Mouse (Mus musculus): Measurements from ENCODE around the gene Wfdc18. TPM values are rescaled to one million over a fixed set of nuclear protein-coding genes. Genes with fewer than 3 reads are reported as not detected.

Gene Wfdc18
- not detected in 2 replicates for polyA plus RNA-seq (2015; fragmentation: Nextera tagmentation; extraction: Ambion mirVana)

GRCm38 (mm10) chr11:83708715-83709114 is at the start of gene Wfdc18:
Gene Wfdc18 (plus strand): TSS chr11:83709015.

DNA sequence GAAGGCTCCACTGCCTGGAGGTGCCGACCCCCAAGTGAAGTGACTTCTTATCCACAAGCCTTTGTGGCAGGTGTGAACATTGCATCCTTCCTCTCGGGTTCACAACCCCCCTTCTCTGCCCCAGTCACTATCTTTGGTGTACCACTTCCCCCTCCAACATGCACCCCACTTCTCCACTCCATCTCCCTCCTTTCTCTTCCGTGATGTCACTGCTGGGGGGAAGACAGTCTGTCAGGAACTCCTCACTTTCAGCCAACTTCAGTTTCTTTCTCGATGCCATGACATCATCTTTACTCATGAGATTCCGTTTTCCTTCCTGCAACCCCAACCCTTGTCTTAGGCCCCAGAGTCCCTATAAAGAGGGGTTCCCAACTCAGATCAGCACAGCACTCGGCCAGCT is 46.6 kb upstream of the Wfdc18 start, which contains the start of gene Ccl4:
TSS of gene Ccl4 (plus strand) at position 381 of the 400 bp plus-strand sequence.

GRCm38 (mm10) chr11:83703705-83704104 is 5.1 kb upstream of the Wfdc18 start, which contains the start of gene Wfdc17:
Gene Wfdc17 (plus strand): TSS chr11:83703991.

GRCm38 (mm10) chr11:83746681-83747080 is 37.9 kb downstream of the Wfdc18 start, which contains the start of gene Wfdc21:
Gene Wfdc21 (plus strand): TSS chr11:83746940.

GRCm38 (mm10) chr11:83753581-83754181 is 44.9 kb downstream of the Wfdc18 start, which contains the start of gene Heatr6:
Gene Heatr6 (plus strand): TSS chr11:83753696.

Other genes starting within 250 kb of the Wfdc18 start
- gene Mmp28, start 245.9 kb upstream of the Wfdc18 start, polyA plus RNA-seq (2015; fragmentation: Nextera tagmentation; extraction: Ambion mirVana): 3.4 and 3.7 TPM in 2 replicates
- gene Taf15, start 235.9 kb upstream of the Wfdc18 start, polyA plus RNA-seq (2015; fragmentation: Nextera tagmentation; extraction: Ambion mirVana): 11.8 and 12.4 TPM in 2 replicates
- not detected in 2 replicates for gene Heatr9, start 186.8 kb upstream of the Wfdc18 start, polyA plus RNA-seq (2015; fragmentation: Nextera tagmentation; extraction: Ambion mirVana)
- gene Ccl5, start 178.5 kb upstream of the Wfdc18 start, polyA plus RNA-seq (2015; fragmentation: Nextera tagmentation; extraction: Ambion mirVana): 0.97 TPM in 1 of 2 replicates, not detected in the other
- gene Ccl9, start 130.4 kb upstream of the Wfdc18 start, polyA plus RNA-seq (2015; fragmentation: Nextera tagmentation; extraction: Ambion mirVana): 4.3 and 5.3 TPM in 2 replicates
- gene Ccl6, start 115.9 kb upstream of the Wfdc18 start, polyA plus RNA-seq (2015; fragmentation: Nextera tagmentation; extraction: Ambion mirVana): 7.3 and 8.0 TPM in 2 replicates
- gene Rpl9-ps1, start 63.4 kb upstream of the Wfdc18 start, polyA plus RNA-seq (2015; fragmentation: Nextera tagmentation; extraction: Ambion mirVana): not detected in 2 replicates
- 1.6 and 2.7 TPM in 2 replicates for gene Ccl3, start 59.7 kb upstream of the Wfdc18 start, polyA plus RNA-seq (2015; fragmentation: Nextera tagmentation; extraction: Ambion mirVana)
- 1.9 TPM in 2 replicates for gene Ccl4, start 46.4 kb upstream of the Wfdc18 start, polyA plus RNA-seq (2015; fragmentation: Nextera tagmentation; extraction: Ambion mirVana)
- 4.1 and 5.1 TPM in 2 replicates for gene Wfdc17, start 5.0 kb upstream of the Wfdc18 start, polyA plus RNA-seq (2015; fragmentation: Nextera tagmentation; extraction: Ambion mirVana)
- gene Wfdc21, start 37.9 kb downstream of the Wfdc18 start, polyA plus RNA-seq (2015; fragmentation: Nextera tagmentation; extraction: Ambion mirVana): 1.1 TPM in 1 of 2 replicates, not detected in the other
- 23.4 and 26.1 TPM in 2 replicates for gene Heatr6, start 44.7 kb downstream of the Wfdc18 start, polyA plus RNA-seq (2015; fragmentation: Nextera tagmentation; extraction: Ambion mirVana)
- 0.89 and 0.95 TPM in 2 replicates for gene Hnf1b, start 141.0 kb downstream of the Wfdc18 start, polyA plus RNA-seq (2015; fragmentation: Nextera tagmentation; extraction: Ambion mirVana)
- 16.0 and 18.0 TPM in 2 replicates for gene Ddx52, start 233.0 kb downstream of the Wfdc18 start, polyA plus RNA-seq (2015; fragmentation: Nextera tagmentation; extraction: Ambion mirVana)